Mouse (Mus musculus) cerebellum, adult 2 months (tissue): ENCODE results near the gene Nudt9.

Experiments used
- CTCF ChIP-seq: fragments of 200-500 bp; IDR thresholded peaks from 2 replicates; pipeline ENCODE4 v1.5.1; 2011; ENCODE audit warnings: low read depth, mild to moderate bottlenecking, control low read depth, low read length, moderate library complexity, borderline replicate concordance; ENCODE audit not compliant: insufficient read depth
- POLR2A ChIP-seq: fragments of 200-500 bp; IDR thresholded peaks from 2 replicates; pipeline ENCODE4 v1.6.1; 2011; ENCODE audit warnings: low read length, control low read depth, borderline replicate concordance; ENCODE audit not compliant: insufficient read depth

DNA sequence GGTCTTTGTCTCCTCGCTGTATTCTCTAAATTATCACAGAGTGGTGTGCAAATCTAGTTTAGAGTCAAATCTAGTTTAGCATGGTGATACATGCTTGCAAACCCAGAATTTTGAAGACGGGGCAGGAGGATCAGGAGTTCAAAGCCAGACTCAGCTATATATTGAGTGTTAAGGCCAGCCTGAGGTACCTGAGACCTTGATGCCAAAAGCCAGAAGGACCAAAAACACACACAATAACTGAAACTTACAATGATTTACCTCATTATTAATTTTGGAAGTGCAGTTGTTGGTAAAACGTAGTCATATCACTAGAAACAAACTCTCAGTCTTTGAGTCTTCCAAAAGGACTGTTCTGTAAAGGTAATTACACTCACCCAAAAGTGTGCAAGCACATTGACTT, 36.7 kb upstream of the Nudt9 start:
- TF ChIP-seq POLR2A (no peak), CTCF (no peak)
